Mouse (Mus musculus) MEL (cell line): Measurements from ENCODE around the gene Eif4ebp2. TPM values are rescaled to one million over a fixed set of nuclear protein-coding genes. Genes with fewer than 3 reads are reported as not detected.

Experiments used
- DNase-seq: peaks from one replicate; pipeline ENCODE4 v3.0.0; 2011; ENCODE audit warnings: low read depth, low spot score
- H3K27ac ChIP-seq: 2 replicates; pipeline ENCODE4 v1.5.1; 2012; ENCODE audit warnings: low read depth, mild to moderate bottlenecking, control low read depth, low read length, moderate library complexity; ENCODE audit not compliant: control insufficient read depth
- H3K27me3 ChIP-seq, 2 experiments: fragments of 150-350 bp in 1 of 2; sonication (generic) in 1 of 2; 2 replicates each; pipeline ENCODE4 v1.6.1; 2012; ENCODE audit warnings: low read length in 2 of 2, mild to moderate bottlenecking in 2 of 2, improper control_type of control experiment in 1 of 2, moderate library complexity in 1 of 2; ENCODE audit not compliant: insufficient read depth in 2 of 2, control insufficient read depth in 1 of 2
- H3K36me3 ChIP-seq, 2 experiments: 2 replicates each; pipeline ENCODE4 v1.6.1; 2012 to 2014; ENCODE audit warnings: low read length in 2 of 2, improper control_type of control experiment in 1 of 2, inconsistent platforms in 1 of 2, mild to moderate bottlenecking in 1 of 2; ENCODE audit not compliant: insufficient read depth in 2 of 2, control insufficient read depth in 1 of 2
- H3K4me1 ChIP-seq, 2 experiments: fragments of 150-350 bp in 1 of 2; sonication (generic) in 1 of 2; 2 replicates each; pipeline ENCODE4 v1.6.1; 2012; ENCODE audit warnings: low read length in 2 of 2, improper control_type of control experiment in 1 of 2, mild to moderate bottlenecking in 1 of 2; ENCODE audit not compliant: insufficient read depth in 2 of 2, control insufficient read depth in 1 of 2
- H3K4me3 ChIP-seq, 2 experiments: fragments of 150-350 bp in 1 of 2; sonication (generic) in 1 of 2; 2 replicates each; pipeline ENCODE4 v1.5.1; 2012; ENCODE audit warnings: low read depth in 2 of 2, low read length in 2 of 2, mild to moderate bottlenecking in 2 of 2, moderate library complexity in 2 of 2, control low read depth in 1 of 2, improper control_type of control experiment in 1 of 2; ENCODE audit not compliant: control insufficient read depth in 1 of 2, insufficient read depth in 1 of 2
- H3K79me2 ChIP-seq: 2 replicates; pipeline ENCODE4 v1.6.1; 2012; ENCODE audit warnings: mild to moderate bottlenecking, low read length, moderate library complexity; ENCODE audit not compliant: control insufficient read depth, poor library complexity, insufficient read depth
- H3K9ac ChIP-seq: 2 replicates; pipeline ENCODE4 v1.6.1; 2012; ENCODE audit warnings: low read depth, mild to moderate bottlenecking, control low read depth, low read length, moderate library complexity; ENCODE audit not compliant: control insufficient read depth, poor library complexity, severe bottlenecking
- H3K9me3 ChIP-seq: fragments of 150-350 bp; sonication (generic); replicated peaks from 2 replicates; pipeline ENCODE4 v1.6.1; 2012; ENCODE audit warnings: mild to moderate bottlenecking, low read length, improper control_type of control experiment, moderate library complexity; ENCODE audit not compliant: insufficient read depth
- CHD1 ChIP-seq: IDR thresholded peaks from 2 replicates; pipeline ENCODE4 v1.6.1; 2012; ENCODE audit warnings: low read depth, mild to moderate bottlenecking, inconsistent platforms, low read length, improper control_type of control experiment
- CTCF ChIP-seq, 3 experiments: IDR thresholded peaks in 2 of 3; conservative IDR thresholded peaks in 1 of 3; 2 replicates each; pipeline ENCODE4 v1.5.1; 2011 to 2012; ENCODE audit warnings: low read length in 3 of 3, low read depth in 2 of 3, mild to moderate bottlenecking in 2 of 3, improper control_type of control experiment in 1 of 3, inconsistent platforms in 1 of 3, mixed read lengths in 1 of 3, moderate library complexity in 1 of 3; ENCODE audit not compliant: control insufficient read depth in 1 of 3, insufficient read depth in 1 of 3, poor library complexity in 1 of 3, severe bottlenecking in 1 of 3
- E2F4 ChIP-seq: IDR thresholded peaks from 2 replicates; pipeline ENCODE4 v1.6.1; 2011; ENCODE audit warnings: low read depth, low read length, improper control_type of control experiment, borderline replicate concordance
- GATA1 ChIP-seq: IDR thresholded peaks from 2 replicates; pipeline ENCODE4 v1.6.1; 2011; ENCODE audit warnings: low read depth, low read length, improper control_type of control experiment
- HCFC1 ChIP-seq: IDR thresholded peaks from 2 replicates; pipeline ENCODE4 v1.6.1; 2012; ENCODE audit warnings: low read depth, mild to moderate bottlenecking, inconsistent platforms, low read length, improper control_type of control experiment, moderate library complexity
- MAX ChIP-seq: IDR thresholded peaks from 2 replicates; pipeline ENCODE4 v1.6.1; 2011; ENCODE audit warnings: low read length, improper control_type of control experiment
- MAZ ChIP-seq: IDR thresholded peaks from 2 replicates; pipeline ENCODE4 v1.6.1; 2012; ENCODE audit warnings: low read depth, mild to moderate bottlenecking, inconsistent platforms, low read length, improper control_type of control experiment
- MXI1 ChIP-seq: IDR thresholded peaks from 2 replicates; pipeline ENCODE4 v1.6.1; 2011; ENCODE audit warnings: mild to moderate bottlenecking, low read depth, low read length, improper control_type of control experiment
- MYB ChIP-seq: IDR thresholded peaks from 2 replicates; pipeline ENCODE4 v1.6.1; 2011; ENCODE audit warnings: mild to moderate bottlenecking, low read depth, low read length, improper control_type of control experiment
- NRF1 ChIP-seq: IDR thresholded peaks from 2 replicates; pipeline ENCODE4 v1.6.1; 2014; ENCODE audit warnings: low read depth, mild to moderate bottlenecking, inconsistent platforms, low read length, improper control_type of control experiment, moderate library complexity; ENCODE audit not compliant: poor library complexity, insufficient read depth, severe bottlenecking
- POLR2A ChIP-seq, 2 experiments: IDR thresholded peaks; 2 replicates each; pipeline ENCODE4 v1.6.1; 2011 to 2012; ENCODE audit warnings: low read length in 2 of 2, mild to moderate bottlenecking in 2 of 2, control low read depth in 1 of 2, improper control_type of control experiment in 1 of 2, low read depth in 1 of 2, moderate library complexity in 1 of 2; ENCODE audit not compliant: control insufficient read depth in 1 of 2, insufficient read depth in 1 of 2, poor library complexity in 1 of 2
- POLR2AphosphoS2 ChIP-seq: IDR thresholded peaks from 2 replicates; pipeline ENCODE4 v1.6.1; 2011; ENCODE audit warnings: low read length, improper control_type of control experiment
- RAD21 ChIP-seq: IDR thresholded peaks from 2 replicates; pipeline ENCODE4 v1.6.1; 2011; ENCODE audit warnings: mild to moderate bottlenecking, low read depth, low read length, improper control_type of control experiment
- RCOR1 ChIP-seq: IDR thresholded peaks from 2 replicates; pipeline ENCODE4 v1.6.1; 2012; ENCODE audit warnings: low read depth, mild to moderate bottlenecking, inconsistent platforms, low read length, improper control_type of control experiment
- SMC3 ChIP-seq: IDR thresholded peaks from 2 replicates; pipeline ENCODE4 v1.6.1; 2011; ENCODE audit warnings: low read depth, low read length, improper control_type of control experiment
- TBP ChIP-seq: IDR thresholded peaks from 2 replicates; pipeline ENCODE4 v1.8.0; 2011; ENCODE audit warnings: low read depth, low read length, improper control_type of control experiment
- TCF12 ChIP-seq: IDR thresholded peaks from 2 replicates; pipeline ENCODE4 v1.6.1; 2014; ENCODE audit warnings: low read depth, mild to moderate bottlenecking, inconsistent platforms, low read length, improper control_type of control experiment, moderate library complexity
- UBTF ChIP-seq: IDR thresholded peaks from 2 replicates; pipeline ENCODE4 v1.6.1; 2012; ENCODE audit warnings: low read depth, mild to moderate bottlenecking, inconsistent platforms, low read length, improper control_type of control experiment, moderate library complexity, borderline replicate concordance; ENCODE audit not compliant: insufficient read depth
- USF2 ChIP-seq, 2 experiments: IDR thresholded peaks; 2 replicates each; pipeline ENCODE4 v1.6.1; 2011 to 2012; ENCODE audit warnings: improper control_type of control experiment in 2 of 2, low read length in 2 of 2, borderline replicate concordance in 1 of 2, inconsistent platforms in 1 of 2, low read depth in 1 of 2, mild to moderate bottlenecking in 1 of 2; ENCODE audit not compliant: insufficient read depth in 1 of 2
- ZC3H11A ChIP-seq: IDR thresholded peaks from 2 replicates; pipeline ENCODE4 v1.6.1; 2012; ENCODE audit warnings: low read depth, mild to moderate bottlenecking, inconsistent platforms, low read length, improper control_type of control experiment
- ZKSCAN1 ChIP-seq: IDR thresholded peaks from 2 replicates; pipeline ENCODE4 v1.6.1; 2012; ENCODE audit warnings: low read depth, mild to moderate bottlenecking, inconsistent platforms, low read length, improper control_type of control experiment, moderate library complexity
- ZMIZ1 ChIP-seq: IDR thresholded peaks from 2 replicates; pipeline ENCODE4 v1.6.1; 2012; ENCODE audit warnings: low read depth, mild to moderate bottlenecking, inconsistent platforms, low read length, improper control_type of control experiment, moderate library complexity
- ZNF384 ChIP-seq: IDR thresholded peaks from 2 replicates; pipeline ENCODE4 v1.6.1; 2012; ENCODE audit warnings: low read depth, mild to moderate bottlenecking, inconsistent platforms, low read length, improper control_type of control experiment
- polyA plus RNA-seq, 2 experiments: library from polyadenylated mRNA; stranded (reverse) in 1 of 2; unstranded in 1 of 2; fragments of >175 nt in 1 of 2; fragments of >200 nt in 1 of 2; gene quantifications; 2 replicates each; pipeline versions ENCODE4 v1.2.1 to v1.2.4; 2012; ENCODE audit warnings: low replicate concordance in 2 of 2, low read depth in 1 of 2; ENCODE audit not compliant: insufficient read length in 2 of 2, insufficient read depth in 1 of 2, missing spikeins in 1 of 2
- total RNA-seq: library from RNA; depleted of rRNA; stranded (reverse); fragments of 300-350 nt; gene quantifications from 2 replicates; pipeline ENCODE4 v1.2.3, GENCODE M21; 2012

The Eif4ebp2 gene
- total and polyA plus RNA-seq, 3 experiments: 17.1 to 186 (median 52.9) TPM

- TF ChIP-seq SMC3 (no peak), ZNF384 (no peak), MAX (no peak), ZC3H11A (no peak), E2F4 (no peak), USF2 (IDR thresholded peaks at IDR 0.05; ENCODE audit: borderline replicate concordance in 1 of 2, insufficient read depth in 1 of 2, low read depth in 1 of 2, low read length in 2 of 2) (no peak), CHD1 (no peak), TBP (no peak), CTCF (IDR thresholded peaks at IDR 0.05 in 2 of 3, conservative IDR thresholded peaks at IDR 0.05 in 1 of 3; ENCODE audit: control insufficient read depth in 1 of 3, insufficient read depth in 1 of 3, low read depth in 2 of 3, low read length in 3 of 3, poor library complexity in 1 of 3, severe bottlenecking in 1 of 3) (no peak), MAZ (no peak), TCF12 (no peak), ZKSCAN1 (no peak), MYB (no peak)
- peaks cover 0 to 10% of the 10 kb centered on the region in 2 experiments; a peak in 2 of 4 replicates for H3K4me1 ChIP-seq
Measured at GRCm38 (mm10) chr10:61443456-61443855, 9.0 kb downstream of the Eif4ebp2 start.

GRCm38 (mm10) chr10:61440202-61440800 lies 12.2 kb downstream of the Eif4ebp2 start:
- DNase-seq: no peak
- Histone ChIP-seq H3K27me3 (no peaks in the 10 kb centered on the region), H3K9me3 (no peaks in the 10 kb centered on the region), H3K79me2 (peaks cover 38% of the 10 kb centered on the region), H3K9ac (no peak overlapping the region), H3K36me3 (peaks cover 3 to 7% of the 10 kb centered on the region in 2 experiments; a peak in 3 of 4 replicates), H3K4me3 (no peak overlapping the region), H3K27ac (no peak overlapping the region), H3K4me1 (0 out of 4 replicates have a peak, but pooled peaks cover 0 to 2% of the 10 kb centered on the region in 2 experiments)
- TF ChIP-seq RCOR1 (peak; percentile 62), POLR2AphosphoS2 (no peak)

More at GRCm38 (mm10) chr10:61443456-61443855, 9.0 kb downstream of the Eif4ebp2 start:
- Histone ChIP-seq H3K27ac (no peak overlapping the region), H3K79me2 (peaks cover 66% of the 10 kb centered on the region), H3K36me3 (peaks cover 2 to 19% of the 10 kb centered on the region in 2 experiments), H3K27me3 (no peaks in the 10 kb centered on the region), H3K9me3 (no peaks in the 10 kb centered on the region), H3K4me3 (no peak overlapping the region), H3K9ac (no peak overlapping the region)
- no peak for DNase-seq

GRCm38 (mm10) chr10:61431375-61431774 lies 21.1 kb downstream of the Eif4ebp2 start:
- no peak overlapping the region for H3K9ac ChIP-seq
- no peaks in the 10 kb centered on the region for H3K4me1 ChIP-seq
- no peak for DNase-seq
- H3K79me2 ChIP-seq: no peaks in the 10 kb centered on the region
- peaks cover 0 to 17% of the 10 kb centered on the region in 2 experiments; a peak in 2 of 4 replicates for H3K36me3 ChIP-seq
- H3K9me3 ChIP-seq: no peaks in the 10 kb centered on the region
- no peak overlapping the region for H3K27ac ChIP-seq
- no peak overlapping the region for H3K4me3 ChIP-seq
- TF ChIP-seq GATA1: no peak
- no peak for TF ChIP-seq NRF1
- no peak for TF ChIP-seq POLR2AphosphoS2
- TF ChIP-seq CTCF (IDR thresholded peaks at IDR 0.05 in 2 of 3, conservative IDR thresholded peaks at IDR 0.05 in 1 of 3; ENCODE audit: control insufficient read depth in 1 of 3, insufficient read depth in 1 of 3, low read depth in 2 of 3, low read length in 3 of 3, poor library complexity in 1 of 3, severe bottlenecking in 1 of 3): no peak
- TF ChIP-seq TBP: no peak
- TF ChIP-seq MXI1: no peak
- TF ChIP-seq RAD21: no peak
- TF ChIP-seq ZMIZ1: no peak
- TF ChIP-seq POLR2A (IDR thresholded peaks at IDR 0.05; ENCODE audit: control insufficient read depth in 1 of 2, insufficient read depth in 1 of 2, low read depth in 1 of 2, low read length in 2 of 2, poor library complexity in 1 of 2): no peak
- no peak for TF ChIP-seq UBTF
- TF ChIP-seq MAZ: no peak
- no peak for TF ChIP-seq HCFC1
- no peaks in the 10 kb centered on the region for H3K27me3 ChIP-seq
